Mouse (Mus musculus) heart, embryonic 13.5 days (tissue): ENCODE data around the gene Cmtr1. TPM values are rescaled to one million over a fixed set of nuclear protein-coding genes. Genes with fewer than 3 reads are reported as not detected.

ENCODE experiments used
- ATAC-seq: fragments of 200-750 bp; cut with Nextera tagmentation; 2 replicates; pipeline ENCODE4 v1.8.0; 2017; ENCODE audit warnings: moderate TSS enrichment; ENCODE audit not compliant: insufficient number of reproducible peaks, low FRiP score, low TSS enrichment; ENCODE audit errors: extremely low read depth
- H3K27ac ChIP-seq: fragments of 300-500 bp; sonication (generic); replicated peaks from 2 replicates; pipeline ENCODE4 v1.5.1; 2015; ENCODE audit warnings: moderate library complexity, mild to moderate bottlenecking, inconsistent platforms
- H3K27me3 ChIP-seq: fragments of 300-500 bp; sonication (generic); replicated peaks from 2 replicates; pipeline ENCODE4 v1.6.1; 2015; ENCODE audit warnings: mild to moderate bottlenecking, inconsistent platforms
- H3K36me3 ChIP-seq: fragments of 300-500 bp; sonication (generic); 2 replicates; pipeline ENCODE4 v1.6.1; 2015; ENCODE audit warnings: mild to moderate bottlenecking, inconsistent platforms
- H3K4me1 ChIP-seq: fragments of 300-500 bp; sonication (generic); 2 replicates; pipeline ENCODE4 v1.6.1; 2015; ENCODE audit warnings: inconsistent platforms
- H3K4me2 ChIP-seq: fragments of 300-500 bp; sonication (generic); 2 replicates; pipeline ENCODE4 v1.6.1; 2015; ENCODE audit warnings: inconsistent platforms, mild to moderate bottlenecking, moderate library complexity
- H3K4me3 ChIP-seq: fragments of 300-500 bp; sonication (generic); 2 replicates; pipeline ENCODE4 v1.5.1; 2015; ENCODE audit warnings: moderate library complexity, mild to moderate bottlenecking, inconsistent platforms
- H3K9ac ChIP-seq: fragments of 300-500 bp; sonication (generic); 2 replicates; pipeline ENCODE4 v1.6.1; 2015; ENCODE audit warnings: inconsistent platforms, mild to moderate bottlenecking, moderate library complexity
- H3K9me3 ChIP-seq: fragments of 300-500 bp; sonication (generic); 2 replicates; pipeline ENCODE4 v1.6.1; 2016; ENCODE audit warnings: inconsistent platforms
- WGBS: fragments of 180-500 bp; shearing (Covaris S2); methylation state at CpG from one replicate; pipeline ENCODE4 v1.1.7; 2015; ENCODE audit warnings: mixed read lengths; 5-methylcytosine and 5-hydroxymethylcytosine counted together
- polyA plus RNA-seq: library from polyadenylated mRNA; unstranded; fragments of >200 nt; fragmentation: Nextera tagmentation; extraction: Ambion mirVana; gene quantifications from 2 replicates; pipeline ENCODE4 v1.2.1, GENCODE M21; 2015

Cmtr1 gene
- polyA plus RNA-seq, 1 experiment from 2014 or later = 87.9 TPM

GRCm38 (mm10) chr17:29720755-29721365 is 60.5 kb downstream of the Cmtr1 start:
- H3K36me3 ChIP-seq = no peaks in the 10 kb centered on the region
- no peak overlapping the region for H3K4me2 ChIP-seq
- H3K4me1 ChIP-seq = peaks cover 10% of the 10 kb centered on the region
- no peak overlapping the region for H3K4me3 ChIP-seq
- H3K9me3 ChIP-seq = no peaks in the 10 kb centered on the region
- no peak overlapping the region for H3K27ac ChIP-seq
- no peak for ATAC-seq
- whole genome bisulfite sequencing = 69% methylated on average over 11 of the region's 11 CpGs
- H3K27me3 ChIP-seq = peaks cover 10% of the 10 kb centered on the region; the same call in 1 of the 2 replicates
- no peak overlapping the region for H3K9ac ChIP-seq

GRCm38 (mm10) chr17:29724610-29725009 is 64.2 kb downstream of the Cmtr1 start:
- no peak overlapping the region for H3K4me2 ChIP-seq
- H3K27me3 ChIP-seq = peaks cover 10% of the 10 kb centered on the region; the same call in 1 of the 2 replicates
- H3K27ac ChIP-seq = no peak overlapping the region
- H3K4me1 ChIP-seq = no peaks in the 10 kb centered on the region
- no peaks in the 10 kb centered on the region for H3K9me3 ChIP-seq
- 62% methylated on average over 6 of the region's 6 CpGs for WGBS
- no peaks in the 10 kb centered on the region for H3K36me3 ChIP-seq
- ATAC-seq = no peak
- H3K9ac ChIP-seq = no peak overlapping the region
- no peak overlapping the region for H3K4me3 ChIP-seq

- no peaks in the 10 kb centered on the region for H3K9me3 ChIP-seq
- H3K4me3 ChIP-seq = no peak overlapping the region
- H3K4me2 ChIP-seq = no peak overlapping the region
- 72% methylated on average over 6 of the region's 6 CpGs for WGBS
- 0 out of 2 replicates have a peak, but pooled peaks cover 7% of the 10 kb centered on the region for H3K27me3 ChIP-seq
- no peak overlapping the region for H3K27ac ChIP-seq
- no peak overlapping the region for H3K9ac ChIP-seq
- H3K4me1 ChIP-seq = peaks cover 3% of the 10 kb centered on the region
- H3K36me3 ChIP-seq = no peaks in the 10 kb centered on the region
- no peak for ATAC-seq
Measured at GRCm38 (mm10) chr17:29725027-29725620, 64.7 kb downstream of the Cmtr1 start.

- no peaks in the 10 kb centered on the region for H3K9me3 ChIP-seq
- no peak overlapping the region for H3K4me2 ChIP-seq
- peaks cover 19% of the 10 kb centered on the region for H3K4me1 ChIP-seq
- no peak overlapping the region for H3K9ac ChIP-seq
- H3K27ac ChIP-seq = no peak overlapping the region
- no peak overlapping the region for H3K4me3 ChIP-seq
- ATAC-seq = no peak
- H3K27me3 ChIP-seq = no peaks in the 10 kb centered on the region
- H3K36me3 ChIP-seq = no peaks in the 10 kb centered on the region
- 43% methylated on average over 8 of the region's 8 CpGs for WGBS
Measured at GRCm38 (mm10) chr17:29728082-29728481, 67.7 kb downstream of the Cmtr1 start.

GRCm38 (mm10) chr17:29730510-29731265 is 70.3 kb downstream of the Cmtr1 start:
- peak overlapping the region; percentile 11; the same call in 1 of the 2 replicates for H3K4me2 ChIP-seq
- H3K27ac ChIP-seq = peak overlapping the region; percentile 86
- H3K9me3 ChIP-seq = no peaks in the 10 kb centered on the region
- 0 out of 2 replicates have a peak, but pooled peaks have one; percentile 31 for ATAC-seq
- peak overlapping the region; percentile 50 for H3K9ac ChIP-seq
- H3K4me3 ChIP-seq = no peak overlapping the region
- H3K4me1 ChIP-seq = peaks cover 19% of the 10 kb centered on the region
- WGBS = 28% methylated on average over 13 of the region's 13 CpGs
- no peaks in the 10 kb centered on the region for H3K27me3 ChIP-seq
- no peaks in the 10 kb centered on the region for H3K36me3 ChIP-seq

GRCm38 (mm10) chr17:29731266-29731952 is 71.0 kb downstream of the Cmtr1 start:
- no peaks in the 10 kb centered on the region for H3K27me3 ChIP-seq
- no peaks in the 10 kb centered on the region for H3K9me3 ChIP-seq
- ATAC-seq = no peak
- 56% methylated on average over 12 of the region's 12 CpGs for WGBS
- H3K4me3 ChIP-seq = no peak overlapping the region
- H3K4me2 ChIP-seq = no peak overlapping the region
- H3K36me3 ChIP-seq = no peaks in the 10 kb centered on the region
- H3K4me1 ChIP-seq = peaks cover 26% of the 10 kb centered on the region
- H3K9ac ChIP-seq = 0 out of 2 replicates have a peak overlapping the region, but pooled peaks have one; percentile 50
- H3K27ac ChIP-seq = peak overlapping the region; percentile 86

GRCm38 (mm10) chr17:29731953-29732325 is 71.5 kb downstream of the Cmtr1 start:
- H3K9me3 ChIP-seq = no peaks in the 10 kb centered on the region
- H3K27ac ChIP-seq = no peak overlapping the region
- no peak overlapping the region for H3K4me2 ChIP-seq
- H3K36me3 ChIP-seq = no peaks in the 10 kb centered on the region
- peaks cover 31% of the 10 kb centered on the region for H3K4me1 ChIP-seq
- no peak overlapping the region for H3K9ac ChIP-seq
- H3K4me3 ChIP-seq = no peak overlapping the region
- no peaks in the 10 kb centered on the region for H3K27me3 ChIP-seq
- WGBS = 62% methylated on average over 6 of the region's 6 CpGs
- ATAC-seq = no peak

- Histone ChIP-seq H3K27me3 (no peaks in the 10 kb centered on the region), H3K9ac (no peak overlapping the region), H3K4me1 (peaks cover 35% of the 10 kb centered on the region), H3K36me3 (no peaks in the 10 kb centered on the region), H3K4me3 (no peak overlapping the region), H3K9me3 (no peaks in the 10 kb centered on the region), H3K4me2 (no peak overlapping the region), H3K27ac (no peak overlapping the region)
- no peak for ATAC-seq
- 77% methylated on average over 2 of the region's 2 CpGs for WGBS
Measured at GRCm38 (mm10) chr17:29732522-29732921, 72.1 kb downstream of the Cmtr1 start.

GRCm38 (mm10) chr17:29736448-29737014 is 76.1 kb downstream of the Cmtr1 start:
- Histone ChIP-seq H3K9ac (0 out of 2 replicates have a peak overlapping the region, but pooled peaks have one; percentile 41), H3K36me3 (no peaks in the 10 kb centered on the region), H3K9me3 (no peaks in the 10 kb centered on the region), H3K4me3 (no peak overlapping the region), H3K27ac (0 out of 2 replicates have a peak overlapping the region, but pooled peaks have one; percentile 3), H3K4me1 (peaks cover 43% of the 10 kb centered on the region), H3K27me3 (no peaks in the 10 kb centered on the region), H3K4me2 (no peak overlapping the region)
- WGBS = 33% methylated on average over 15 of the region's 15 CpGs
- no peak for ATAC-seq

- Histone ChIP-seq H3K36me3 (no peaks in the 10 kb centered on the region), H3K27me3 (no peaks in the 10 kb centered on the region; the same call in 1 of the 2 replicates), H3K4me2 (peak overlapping the region; percentile 53), H3K9ac (0 out of 2 replicates have a peak overlapping the region, but pooled peaks have one; percentile 64), H3K9me3 (no peaks in the 10 kb centered on the region), H3K27ac (peak overlapping the region; percentile 36; the same call in 1 of the 2 replicates), H3K4me1 (peaks cover 47% of the 10 kb centered on the region), H3K4me3 (no peak overlapping the region)
- 37% methylated on average over 22 of the region's 22 CpGs for WGBS
- peak; percentile 55; the same call in 1 of the 2 replicates for ATAC-seq
Measured at GRCm38 (mm10) chr17:29737849-29738804, 77.7 kb downstream of the Cmtr1 start.
